Mouse (Mus musculus) intestine, embryonic 16.5 days (tissue): Measurements from ENCODE around the gene Igf2bp2. TPM values are rescaled to one million over a fixed set of nuclear protein-coding genes. Genes with fewer than 3 reads are reported as not detected.

Experiments used
- ATAC-seq: fragments of 200-750 bp; cut with Nextera tagmentation; 2 replicates; pipeline ENCODE4 v1.8.0; 2017; ENCODE audit warnings: moderate TSS enrichment, moderate library complexity
- H3K27ac ChIP-seq: fragments of 300-500 bp; sonication (generic); 2 replicates; pipeline ENCODE4 v1.5.1; 2014; ENCODE audit warnings: mild to moderate bottlenecking, low read length
- H3K27me3 ChIP-seq: fragments of 300-500 bp; sonication (generic); replicated peaks from 2 replicates; pipeline ENCODE4 v1.6.1; 2014; ENCODE audit warnings: low read length, control low read depth, mixed read lengths; ENCODE audit not compliant: control insufficient read depth, insufficient read depth
- H3K36me3 ChIP-seq: fragments of 300-500 bp; sonication (generic); 2 replicates; pipeline ENCODE4 v1.6.1; 2014; ENCODE audit warnings: low read length, control low read depth; ENCODE audit not compliant: control insufficient read depth, insufficient read depth
- H3K4me1 ChIP-seq: fragments of 300-500 bp; sonication (generic); 2 replicates; pipeline ENCODE4 v1.6.1; 2014; ENCODE audit warnings: low read length, control low read depth, mixed read lengths; ENCODE audit not compliant: control insufficient read depth, insufficient read depth
- H3K4me2 ChIP-seq: fragments of 300-500 bp; sonication (generic); 2 replicates; pipeline ENCODE4 v1.6.1; 2014; ENCODE audit warnings: low read depth, low read length, control low read depth
- H3K4me3 ChIP-seq: fragments of 300-500 bp; sonication (generic); 2 replicates; pipeline ENCODE4 v1.5.1; 2014; ENCODE audit warnings: mild to moderate bottlenecking, low read length
- H3K9ac ChIP-seq: fragments of 300-500 bp; sonication (generic); 2 replicates; pipeline ENCODE4 v1.6.1; 2014; ENCODE audit warnings: low read depth, low read length
- H3K9me3 ChIP-seq: fragments of 300-500 bp; sonication (generic); 2 replicates; pipeline ENCODE4 v1.6.1; 2016; ENCODE audit warnings: low read length, control low read depth; ENCODE audit not compliant: control insufficient read depth
- WGBS: fragments of 180-500 bp; shearing (Covaris S2); extraction: QIAGEN DNeasy Blood & Tissue Kit; methylation state at CpG from one replicate; pipeline ENCODE4 v1.1.7; 2014; 5-methylcytosine and 5-hydroxymethylcytosine counted together
- polyA plus RNA-seq: library from polyadenylated mRNA; unstranded; fragments of >200 nt; fragmentation: Nextera tagmentation; extraction: Ambion mirVana; gene quantifications from 2 replicates; pipeline ENCODE4 v1.2.1, GENCODE M21; 2015

Igf2bp2 gene
- polyA plus RNA-seq, 1 experiment from 2014 or later = 97.7 TPM

DNA sequence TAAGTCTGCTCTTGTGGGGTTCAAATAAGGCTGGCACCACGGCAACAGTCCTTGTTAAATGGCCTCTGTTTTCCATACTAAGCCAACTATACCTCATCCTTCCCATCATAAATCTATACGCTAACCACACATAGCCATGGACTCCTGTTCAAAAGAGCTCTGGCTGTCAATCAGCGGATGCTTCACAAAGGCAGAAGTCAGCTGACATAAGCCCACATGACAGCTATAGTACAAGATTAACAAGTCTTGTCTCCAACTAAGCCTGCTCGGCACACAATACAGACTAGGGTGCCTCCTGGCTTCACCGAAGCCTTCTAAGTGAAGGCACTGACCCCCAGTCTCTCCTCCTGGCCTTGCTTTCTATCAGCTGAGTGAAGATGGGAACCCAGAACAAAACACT, 26.9 kb downstream of the Igf2bp2 start:
- H3K9ac ChIP-seq = no peak overlapping the region
- 76% methylated on average over 5 of the region's 5 CpGs for WGBS

DNA sequence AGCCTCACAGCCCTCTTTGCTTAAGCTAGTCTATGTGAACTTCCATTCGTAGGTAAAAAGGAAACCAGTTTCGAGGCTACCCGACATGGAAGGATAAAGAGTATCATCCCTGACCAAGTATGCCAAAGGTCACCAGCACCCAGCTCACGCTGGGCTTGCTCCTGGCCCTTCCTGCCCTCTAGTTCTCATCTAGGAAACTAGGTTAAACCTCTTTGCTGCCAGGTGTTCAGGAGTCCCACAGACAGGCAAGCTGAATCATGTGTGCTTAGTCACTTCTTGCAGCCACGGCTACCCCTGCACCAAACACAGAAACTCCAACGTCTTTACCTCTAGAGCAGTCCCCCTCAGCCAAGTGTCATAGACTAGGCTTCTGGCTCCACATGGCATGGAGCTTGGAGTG, 31.8 kb downstream of the Igf2bp2 start:
- no peaks in the 10 kb centered on the region for H3K4me1 ChIP-seq
- no peak overlapping the region for H3K27ac ChIP-seq
- H3K9ac ChIP-seq = no peak overlapping the region
- no peak overlapping the region for H3K4me2 ChIP-seq
- 0 out of 2 replicates have a peak, but pooled peaks cover 2% of the 10 kb centered on the region for H3K9me3 ChIP-seq
- H3K27me3 ChIP-seq = no peaks in the 10 kb centered on the region
- ATAC-seq = no peak
- 0 out of 2 replicates have a peak, but pooled peaks cover 4% of the 10 kb centered on the region for H3K36me3 ChIP-seq
- WGBS = 71% methylated on average over 6 of the region's 6 CpGs
- H3K4me3 ChIP-seq = no peak overlapping the region

More for the DNA sequence above, 26.9 kb downstream of the Igf2bp2 start:
- no peak overlapping the region for H3K4me3 ChIP-seq
- no peak overlapping the region for H3K27ac ChIP-seq
- peaks cover 25% of the 10 kb centered on the region for H3K4me1 ChIP-seq
- ATAC-seq = no peak
- H3K36me3 ChIP-seq = no peaks in the 10 kb centered on the region
- H3K4me2 ChIP-seq = no peak overlapping the region
- H3K9me3 ChIP-seq = no peaks in the 10 kb centered on the region
- no peaks in the 10 kb centered on the region for H3K27me3 ChIP-seq

DNA sequence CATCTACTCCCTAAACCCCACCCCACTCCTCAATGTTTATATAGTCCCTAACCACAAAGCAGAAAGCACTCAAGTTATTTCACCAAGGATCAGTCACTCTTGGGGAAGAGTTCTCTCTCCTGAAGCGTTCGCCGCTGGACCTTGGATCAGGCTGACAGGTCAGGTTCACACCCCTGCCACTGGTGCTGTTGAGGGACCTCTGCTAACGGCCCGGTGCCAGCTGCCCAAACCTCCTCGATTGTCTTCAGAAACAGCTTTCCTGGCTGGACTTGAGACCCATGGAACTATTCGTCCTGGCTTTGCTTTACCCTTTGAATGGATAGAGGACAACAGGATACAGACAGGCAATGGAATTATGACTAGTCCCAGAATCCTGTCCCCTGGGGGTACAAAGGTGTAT, 33.6 kb downstream of the Igf2bp2 start:
- no peaks in the 10 kb centered on the region for H3K27me3 ChIP-seq
- 0 out of 2 replicates have a peak, but pooled peaks cover 4% of the 10 kb centered on the region for H3K36me3 ChIP-seq
- no peak overlapping the region for H3K4me2 ChIP-seq
- no peak overlapping the region for H3K4me3 ChIP-seq
- H3K27ac ChIP-seq = no peak overlapping the region
- ATAC-seq = no peak; the same call in 1 of the 2 replicates
- H3K9ac ChIP-seq = no peak overlapping the region
- 0 out of 2 replicates have a peak, but pooled peaks cover 2% of the 10 kb centered on the region for H3K9me3 ChIP-seq
- WGBS = 89% methylated on average over 7 of the region's 7 CpGs
- peaks cover 4% of the 10 kb centered on the region for H3K4me1 ChIP-seq

DNA sequence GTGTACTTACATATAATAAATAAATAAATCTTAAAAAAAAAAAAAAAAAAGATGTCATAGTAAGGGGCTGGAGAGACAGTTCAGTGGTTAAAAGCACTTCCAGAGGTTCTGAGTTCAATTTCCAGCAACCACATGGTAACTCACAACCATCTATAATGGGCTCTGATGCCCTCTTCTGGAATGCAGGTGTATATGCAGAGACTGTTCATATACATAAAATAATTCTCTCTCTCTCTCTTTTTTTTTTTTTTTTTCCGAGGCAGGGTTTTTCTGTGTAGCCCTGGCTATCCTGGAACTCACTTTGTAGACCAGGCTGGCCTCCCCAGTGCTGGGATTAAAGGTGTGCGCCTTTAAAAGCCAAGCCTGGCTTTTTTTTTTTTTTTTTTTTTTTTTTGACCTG, 34.5 kb downstream of the Igf2bp2 start:
- Histone ChIP-seq H3K4me1 (peaks cover 8% of the 10 kb centered on the region), H3K27ac (no peak overlapping the region), H3K36me3 (0 out of 2 replicates have a peak, but pooled peaks cover 4% of the 10 kb centered on the region), H3K4me3 (no peak overlapping the region), H3K4me2 (no peak overlapping the region), H3K9me3 (0 out of 2 replicates have a peak, but pooled peaks cover 2% of the 10 kb centered on the region), H3K9ac (no peak overlapping the region), H3K27me3 (no peaks in the 10 kb centered on the region)
- WGBS = 92% methylated on average over 2 of the region's 2 CpGs
- no peak for ATAC-seq

DNA sequence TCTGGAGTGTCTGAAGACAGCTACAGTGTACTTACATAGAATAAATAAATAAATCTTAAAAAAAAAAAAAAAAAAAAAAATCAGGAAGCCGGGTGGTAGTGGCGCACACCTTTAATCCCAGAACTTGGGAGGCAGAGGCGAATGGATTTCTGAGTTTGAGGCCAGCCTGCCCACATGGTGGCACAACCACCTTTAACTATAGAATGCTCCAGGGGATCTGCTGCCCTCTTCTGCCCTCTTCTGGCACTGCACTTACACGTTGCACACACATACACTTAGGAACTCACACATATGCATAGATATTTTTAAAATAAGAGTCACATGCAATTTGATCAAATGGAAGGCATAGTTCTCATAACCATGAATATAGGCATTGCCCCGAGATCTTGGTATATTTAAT, 35.3 kb downstream of the Igf2bp2 start:
- Histone ChIP-seq H3K9ac (no peak overlapping the region), H3K27ac (no peak overlapping the region), H3K4me2 (no peak overlapping the region), H3K4me1 (peaks cover 8% of the 10 kb centered on the region), H3K27me3 (no peaks in the 10 kb centered on the region), H3K36me3 (0 out of 2 replicates have a peak, but pooled peaks cover 4% of the 10 kb centered on the region), H3K9me3 (0 out of 2 replicates have a peak, but pooled peaks cover 2% of the 10 kb centered on the region), H3K4me3 (no peak overlapping the region)
- WGBS = over 99% methylated on average over 5 of the region's 5 CpGs
- no peak for ATAC-seq

DNA sequence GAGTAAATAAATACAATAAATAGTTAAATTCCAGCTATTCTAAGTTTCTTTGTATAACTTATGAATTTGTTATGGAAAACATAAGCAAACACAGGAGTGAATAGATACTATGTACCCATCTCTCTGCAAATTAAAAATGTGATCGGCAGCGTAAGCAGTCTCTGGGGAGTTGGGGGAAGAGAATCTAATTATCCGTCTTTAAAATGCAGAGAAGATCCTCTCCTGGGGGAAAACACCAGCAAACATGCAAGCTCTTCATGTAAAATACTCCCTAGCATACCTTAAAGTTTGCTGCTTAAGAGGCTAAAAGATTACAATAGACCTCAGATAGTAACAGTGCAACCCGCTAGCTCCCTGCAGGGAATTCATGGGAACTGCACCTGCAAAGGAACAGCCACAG, 36.2 kb downstream of the Igf2bp2 start:
- no peak for ATAC-seq
- H3K36me3 ChIP-seq = 0 out of 2 replicates have a peak, but pooled peaks cover 4% of the 10 kb centered on the region
- no peak overlapping the region for H3K27ac ChIP-seq
- H3K9ac ChIP-seq = no peak overlapping the region
- peaks cover 8% of the 10 kb centered on the region for H3K4me1 ChIP-seq
- H3K4me2 ChIP-seq = no peak overlapping the region
- H3K4me3 ChIP-seq = no peak overlapping the region
- 92% methylated on average over 4 of the region's 4 CpGs for WGBS
- H3K9me3 ChIP-seq = 0 out of 2 replicates have a peak, but pooled peaks cover 2% of the 10 kb centered on the region
- H3K27me3 ChIP-seq = no peaks in the 10 kb centered on the region

DNA sequence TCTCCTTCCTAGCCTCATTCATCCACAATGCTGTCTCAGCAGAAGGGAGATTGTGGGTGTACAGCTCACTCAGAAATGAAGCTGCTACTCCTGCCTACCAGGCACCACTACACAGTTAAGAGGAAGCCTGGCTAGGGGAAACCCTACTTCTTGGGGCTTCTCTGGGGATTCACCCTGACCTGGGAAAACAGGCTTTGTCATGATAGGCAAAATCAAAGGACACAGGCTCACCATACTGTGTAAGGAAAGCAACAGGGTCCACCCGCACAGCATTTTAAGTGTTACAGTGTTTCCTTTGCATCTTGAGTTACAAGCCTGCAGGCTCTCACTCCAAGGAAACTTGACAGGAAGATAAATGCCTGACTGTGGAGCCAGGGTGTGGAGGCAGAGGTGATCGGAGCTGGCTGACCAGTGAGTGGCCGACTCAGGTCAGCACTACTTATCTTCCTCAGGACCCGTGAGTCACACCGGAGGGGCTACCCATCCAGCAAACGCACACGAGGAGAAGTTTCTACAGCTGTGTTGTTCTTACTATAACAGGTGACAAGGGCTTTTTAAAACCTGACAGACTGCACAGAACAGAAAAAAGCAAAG, 38.7 kb downstream of the Igf2bp2 start:
- WGBS = 25% methylated on average over 7 of the region's 7 CpGs
- 0 out of 2 replicates have a peak, but pooled peaks cover 2% of the 10 kb centered on the region for H3K9me3 ChIP-seq
- no peak overlapping the region for H3K9ac ChIP-seq
- peaks cover 7% of the 10 kb centered on the region; the same call in 1 of the 2 replicates for H3K36me3 ChIP-seq
- H3K27me3 ChIP-seq = no peaks in the 10 kb centered on the region
- H3K4me3 ChIP-seq = no peak overlapping the region
- no peak overlapping the region for H3K4me2 ChIP-seq
- no peak for ATAC-seq
- H3K27ac ChIP-seq = no peak overlapping the region
- H3K4me1 ChIP-seq = peaks cover 8% of the 10 kb centered on the region

DNA sequence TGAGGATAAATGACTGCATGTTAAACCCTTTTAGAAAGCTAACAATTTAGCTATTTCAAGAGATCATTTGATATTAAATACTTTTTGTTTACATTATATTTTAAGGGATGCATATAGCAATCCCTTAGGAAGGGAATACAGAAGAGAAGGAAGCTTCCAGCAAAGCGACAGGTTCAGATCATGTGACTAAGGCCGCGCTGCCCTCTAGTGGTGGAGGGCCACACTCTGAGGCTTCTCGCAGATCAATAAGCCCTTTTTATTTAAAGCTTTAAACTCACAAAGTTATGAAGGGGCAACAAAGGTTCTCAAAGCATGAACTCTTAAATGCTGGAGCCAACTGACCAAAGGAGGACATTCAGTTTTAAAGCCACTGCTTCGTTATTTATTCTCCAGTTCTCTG, 39.4 kb downstream of the Igf2bp2 start:
- ATAC-seq = no peak
- 32% methylated on average over 5 of the region's 5 CpGs for WGBS
- H3K9me3 ChIP-seq = 0 out of 2 replicates have a peak, but pooled peaks cover 2% of the 10 kb centered on the region
- no peak overlapping the region for H3K4me2 ChIP-seq
- H3K4me3 ChIP-seq = no peak overlapping the region
- peaks cover 8% of the 10 kb centered on the region for H3K36me3 ChIP-seq
- H3K9ac ChIP-seq = no peak overlapping the region
- H3K27ac ChIP-seq = no peak overlapping the region
- H3K27me3 ChIP-seq = no peaks in the 10 kb centered on the region
- peaks cover 8% of the 10 kb centered on the region for H3K4me1 ChIP-seq

DNA sequence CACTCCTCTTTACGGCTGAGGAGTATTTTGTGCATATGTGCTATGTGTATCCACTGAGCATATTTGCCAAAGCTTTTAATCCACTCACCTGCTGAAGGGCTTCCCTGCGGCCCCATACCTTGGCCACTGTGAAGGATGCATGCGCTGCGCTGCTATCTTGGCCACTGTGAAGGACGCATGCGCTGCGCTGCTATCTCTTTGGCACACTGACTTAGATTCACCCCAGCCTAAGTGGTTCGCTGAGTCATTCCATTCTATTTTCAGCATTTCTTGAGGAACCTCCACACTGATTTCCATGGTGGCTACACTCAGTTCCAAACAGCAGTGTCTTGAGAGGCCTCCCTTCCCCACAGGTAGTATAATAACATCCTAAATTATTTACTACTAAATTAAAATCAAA, 42.0 kb downstream of the Igf2bp2 start:
- Histone ChIP-seq H3K4me1 (peaks cover 8% of the 10 kb centered on the region), H3K9ac (no peak overlapping the region), H3K9me3 (no peaks in the 10 kb centered on the region), H3K27me3 (no peaks in the 10 kb centered on the region), H3K27ac (no peak overlapping the region), H3K4me3 (no peak overlapping the region), H3K36me3 (peaks cover 4% of the 10 kb centered on the region), H3K4me2 (no peak overlapping the region)
- 88% methylated on average over 8 of the region's 8 CpGs for WGBS
- ATAC-seq = no peak
